Mouse (Mus musculus): Measurements from ENCODE around the gene Sod3.

The Sod3 gene

GRCm38 (mm10) chr5:52363468-52364150 lies at the start of gene Sod3:
Gene Sod3 (plus strand): TSS chr5:52363791.
- in situ Hi-C loops (cut with MboI; ENCODE audit: unreplicated experiment in 2 of 2) = no loop called here

- in situ Hi-C loops (cut with MboI; ENCODE audit: unreplicated experiment in 2 of 2) = no loop called here
These were observed 46.7 kb upstream of the Sod3 start for GRCm38 (mm10) chr5:52316926-52317325.

GRCm38 (mm10) chr5:52319499-52319898 lies 44.1 kb upstream of the Sod3 start:
- in situ Hi-C loops (cut with MboI; ENCODE audit: unreplicated experiment in 2 of 2) = no loop called here

GRCm38 (mm10) chr5:52332120-52332519 lies 31.5 kb upstream of the Sod3 start:
- in situ Hi-C loops (cut with MboI; ENCODE audit: unreplicated experiment in 2 of 2) = no loop called here

DNA sequence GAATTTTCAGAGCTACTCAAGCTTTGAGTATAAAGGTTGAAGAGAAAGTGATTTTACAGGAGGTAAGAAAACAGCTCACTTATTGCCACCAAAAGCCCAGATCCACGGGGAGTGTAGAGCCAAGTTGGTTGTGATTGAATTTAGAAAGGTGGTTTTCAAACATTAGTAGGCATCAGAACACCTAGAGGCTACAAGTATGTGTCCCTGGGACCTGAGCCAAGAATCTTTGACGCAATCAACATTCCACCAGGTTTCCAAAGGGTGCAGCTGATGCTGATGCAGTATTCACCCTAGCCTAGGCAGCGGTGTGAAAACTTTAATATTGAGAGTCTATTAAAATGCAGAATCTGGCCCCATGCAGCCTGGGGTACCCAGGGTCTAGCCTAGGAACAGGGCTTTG lies 28.0 kb upstream of the Sod3 start:
- in situ Hi-C loops (cut with MboI; ENCODE audit: unreplicated experiment in 2 of 2) = no loop called here

DNA sequence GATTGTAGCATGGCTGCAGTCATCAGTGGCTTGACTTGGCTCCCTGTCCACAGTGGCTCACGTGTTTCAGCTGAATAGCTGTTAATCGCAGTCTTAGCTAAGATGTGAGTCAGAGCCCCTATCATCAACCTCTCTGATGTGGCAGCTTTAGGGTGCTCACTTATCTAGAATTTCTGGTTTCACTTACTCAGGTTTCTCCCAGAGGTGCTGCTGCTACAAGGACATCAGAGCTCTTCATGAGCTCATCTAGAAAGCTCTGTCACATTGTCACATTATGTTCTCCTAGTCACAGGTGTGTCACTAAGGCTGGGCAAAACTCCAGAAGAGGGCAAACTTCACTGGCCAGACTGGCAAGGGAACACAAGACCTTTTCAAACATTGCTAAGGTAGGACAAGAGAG lies 24.5 kb upstream of the Sod3 start:
- in situ Hi-C loops (cut with MboI; ENCODE audit: unreplicated experiment in 2 of 2) = no loop called here

DNA sequence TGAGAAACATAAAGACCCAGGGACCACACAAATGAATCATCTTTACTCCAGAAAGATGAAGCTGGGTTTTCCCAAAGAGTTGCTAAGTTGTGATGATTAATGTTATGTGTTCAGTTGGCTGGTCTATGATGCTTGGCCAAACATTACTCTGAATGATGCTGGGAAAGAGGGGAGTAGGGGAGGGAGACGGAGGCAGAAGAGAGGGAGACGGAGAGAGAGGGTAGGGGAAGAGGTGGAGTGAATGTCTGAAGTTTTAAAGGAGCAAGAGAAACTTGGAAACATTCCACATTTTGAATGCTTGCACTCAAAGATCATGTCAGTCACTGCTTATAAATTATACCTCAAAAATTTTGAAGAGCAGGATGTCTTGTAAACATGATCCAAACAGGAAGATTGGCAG lies 16.7 kb upstream of the Sod3 start:
- in situ Hi-C loops (cut with MboI; ENCODE audit: unreplicated experiment in 2 of 2) = no loop called here

- in situ Hi-C loops (cut with MboI; ENCODE audit: unreplicated experiment in 2 of 2) = no loop called here
These were observed 13.1 kb upstream of the Sod3 start for GRCm38 (mm10) chr5:52350451-52350850.

DNA sequence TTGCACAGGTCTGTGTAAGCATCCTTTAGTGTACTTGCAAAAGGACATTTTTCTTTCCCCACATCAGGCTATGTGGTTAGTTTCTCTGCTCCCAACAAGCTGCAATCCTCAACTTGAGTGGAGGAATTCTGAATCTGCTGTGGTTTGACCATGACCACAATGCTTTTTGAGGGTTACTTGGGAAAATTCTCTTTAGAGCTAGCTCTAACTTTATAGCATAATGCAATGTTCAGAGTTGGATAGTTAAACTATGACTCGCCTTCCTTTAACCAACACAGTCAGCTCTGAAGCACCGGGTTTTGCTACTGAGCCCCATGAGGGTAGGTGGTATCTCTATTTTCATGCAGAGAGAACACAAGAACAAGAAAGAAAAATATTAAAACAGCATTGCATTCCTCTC lies 12.0 kb upstream of the Sod3 start:
- in situ Hi-C loops (cut with MboI; ENCODE audit: unreplicated experiment in 2 of 2) = no loop called here

DNA sequence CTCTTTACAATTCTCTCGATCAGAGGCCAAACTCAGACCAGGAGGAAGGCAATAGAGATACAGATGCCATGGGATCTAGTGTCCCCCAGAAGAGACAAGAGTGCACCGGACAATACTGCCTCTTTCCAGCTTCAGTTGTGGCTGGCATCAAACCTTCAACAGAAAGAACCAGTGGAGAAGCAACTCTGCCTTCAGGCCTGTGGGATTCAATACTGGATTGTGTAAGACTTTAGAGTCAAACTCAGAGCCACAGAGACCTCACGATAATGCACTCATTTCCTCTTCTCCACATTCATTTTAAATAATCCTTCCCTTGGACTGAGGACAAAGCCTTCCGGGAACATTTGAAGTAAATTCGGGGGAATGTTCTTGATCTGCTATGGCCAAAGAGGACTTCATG lies 10.9 kb upstream of the Sod3 start:
- in situ Hi-C loops (cut with MboI; ENCODE audit: unreplicated experiment in 2 of 2) = no loop called here

- in situ Hi-C loops (cut with MboI; ENCODE audit: unreplicated experiment in 2 of 2) = no loop called here
These were observed 9.2 kb upstream of the Sod3 start for GRCm38 (mm10) chr5:52354441-52354840.

DNA sequence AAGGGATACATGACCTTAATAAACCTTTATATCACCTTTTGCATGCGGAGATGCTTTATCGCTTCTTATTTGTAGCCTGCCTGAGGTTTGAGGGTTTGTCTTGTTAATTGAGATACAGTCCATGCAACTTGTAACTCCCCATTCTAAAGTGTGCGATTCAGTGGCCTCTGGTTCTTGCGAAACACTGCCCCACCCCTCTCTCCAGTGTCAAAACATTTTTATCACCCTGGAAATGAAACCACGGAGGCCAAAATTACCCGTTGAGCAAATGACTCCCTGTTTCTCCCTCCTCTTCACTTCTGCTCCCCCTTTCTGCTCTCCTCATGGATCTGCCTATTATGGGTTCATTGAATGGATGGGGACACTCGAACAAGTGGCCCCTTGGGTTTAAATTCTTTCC lies 8.0 kb upstream of the Sod3 start:
- in situ Hi-C loops (cut with MboI; ENCODE audit: unreplicated experiment in 2 of 2) = no loop called here

DNA sequence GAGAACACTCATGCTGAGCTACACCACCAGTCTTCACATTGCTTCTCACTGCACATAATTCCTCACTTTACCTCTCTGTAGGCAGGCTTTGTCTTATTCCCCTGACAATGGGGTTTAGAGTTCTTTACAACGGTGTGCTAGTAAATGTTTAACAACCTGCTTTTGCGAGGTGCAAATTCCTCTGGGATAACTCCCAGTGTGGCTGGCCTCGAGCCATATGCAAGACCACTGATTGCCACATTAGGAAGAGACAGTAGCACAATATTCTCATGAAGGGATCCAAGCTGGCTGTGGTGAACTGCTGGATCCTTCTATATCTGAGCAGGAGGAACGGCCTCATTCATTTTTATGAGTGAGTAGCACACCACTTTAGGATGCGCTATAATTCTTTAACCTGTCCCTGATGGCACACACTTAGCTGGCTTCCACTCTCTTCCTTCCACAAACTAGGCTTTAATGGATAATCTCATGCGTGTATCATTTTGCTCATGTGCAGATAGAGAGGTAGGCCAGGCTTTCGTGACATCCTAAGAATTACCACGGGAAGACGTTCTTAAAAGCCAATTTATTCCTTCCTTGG lies 6.3 kb upstream of the Sod3 start:
- in situ Hi-C loops (cut with MboI; ENCODE audit: unreplicated experiment in 2 of 2) = no loop called here

DNA sequence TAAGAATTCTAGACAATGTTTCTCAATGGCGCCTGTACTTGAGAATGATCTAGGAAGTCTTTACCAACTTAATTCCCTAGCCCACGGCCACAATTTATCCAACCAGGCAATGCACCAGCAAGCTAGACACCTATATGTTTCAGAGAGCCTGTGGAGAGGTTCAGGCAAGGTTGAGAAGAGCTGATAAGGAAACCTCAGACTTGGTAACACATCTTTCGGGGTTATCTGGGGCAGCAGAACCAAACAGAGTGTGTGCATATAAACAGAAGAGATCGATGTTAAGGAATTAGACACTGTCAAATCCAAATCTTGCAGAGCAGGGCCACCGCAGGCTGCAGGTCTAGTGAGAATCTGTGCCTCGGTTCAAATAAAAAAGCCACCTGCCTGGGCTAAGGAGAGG lies 5.5 kb upstream of the Sod3 start:
- in situ Hi-C loops (cut with MboI; ENCODE audit: unreplicated experiment in 2 of 2) = no loop called here

DNA sequence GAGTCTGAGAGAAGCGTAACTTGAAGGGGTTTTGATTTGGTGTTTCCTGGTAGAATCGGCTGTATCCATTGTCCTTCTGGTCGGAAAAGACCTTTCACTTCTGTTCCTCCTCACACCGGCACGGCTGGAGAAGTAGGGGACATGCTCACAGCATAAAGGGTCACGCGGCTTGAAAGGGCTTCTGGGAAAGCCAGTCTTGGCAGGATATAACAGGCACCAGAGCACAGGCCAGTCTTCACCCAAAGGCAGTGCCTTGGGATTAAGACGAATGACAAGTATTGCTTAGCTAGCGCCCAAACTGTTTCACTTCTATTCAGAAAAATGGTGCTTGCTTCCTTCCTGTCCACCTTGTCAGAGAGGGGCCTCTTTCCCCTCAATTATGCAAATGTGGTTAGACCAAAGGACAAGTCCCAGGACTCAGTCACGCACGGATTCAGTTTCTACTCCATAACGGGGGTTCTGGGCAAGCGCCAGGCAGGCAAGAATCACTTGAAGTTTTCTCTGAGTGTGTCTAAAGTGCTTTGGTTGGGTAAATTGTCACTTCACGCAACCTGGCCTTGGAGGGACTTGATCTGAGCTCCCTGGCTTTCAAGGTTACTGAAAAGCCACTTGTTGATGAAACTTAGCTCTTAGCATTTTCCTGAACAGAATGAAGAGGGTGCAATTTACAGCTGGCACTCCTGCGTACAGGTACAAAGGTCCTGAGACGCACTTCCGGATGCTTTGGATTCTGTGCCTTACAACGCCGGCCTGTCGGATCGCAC lies 3.1 kb upstream of the Sod3 start:
- in situ Hi-C loops (cut with MboI; ENCODE audit: unreplicated experiment in 2 of 2) = no loop called here

DNA sequence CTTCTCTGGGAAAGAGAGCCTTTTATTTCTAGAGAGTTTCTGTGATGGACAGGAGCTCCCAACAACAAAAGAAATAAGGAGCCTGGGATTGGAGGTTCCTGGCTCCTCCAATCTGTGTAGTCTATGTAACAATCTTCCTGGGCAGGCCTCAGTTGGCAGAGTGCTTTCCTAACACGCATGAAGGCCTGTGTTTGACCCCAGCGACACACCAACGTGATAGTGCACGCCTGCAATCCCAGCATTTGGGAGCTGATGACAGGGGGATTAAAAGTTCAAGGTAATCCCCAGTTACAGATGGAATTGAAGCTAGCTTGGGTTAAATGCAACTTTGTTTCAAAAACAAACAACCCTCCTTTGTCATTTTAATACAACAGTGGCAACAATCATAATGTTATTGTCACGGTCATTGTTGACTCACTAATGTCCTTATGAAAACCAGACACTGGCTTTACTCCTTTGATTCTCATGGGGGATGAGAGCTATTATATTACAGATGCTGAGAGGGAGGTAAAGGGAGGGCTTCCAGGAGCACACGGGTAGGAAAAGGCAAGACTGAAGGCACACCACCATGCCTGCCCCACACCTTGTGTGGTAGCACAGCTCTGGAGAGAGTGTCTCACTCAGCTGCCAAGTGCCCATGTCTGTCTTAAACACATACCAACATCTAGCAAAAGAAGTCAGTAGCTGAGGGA lies 669 bp upstream of the Sod3 start:
- in situ Hi-C loops (cut with MboI; ENCODE audit: unreplicated experiment in 2 of 2) = no loop called here

- in situ Hi-C loops (cut with MboI; ENCODE audit: unreplicated experiment in 2 of 2) = no loop called here
These were observed 930 bp downstream of the Sod3 start for GRCm38 (mm10) chr5:52364521-52364920.

DNA sequence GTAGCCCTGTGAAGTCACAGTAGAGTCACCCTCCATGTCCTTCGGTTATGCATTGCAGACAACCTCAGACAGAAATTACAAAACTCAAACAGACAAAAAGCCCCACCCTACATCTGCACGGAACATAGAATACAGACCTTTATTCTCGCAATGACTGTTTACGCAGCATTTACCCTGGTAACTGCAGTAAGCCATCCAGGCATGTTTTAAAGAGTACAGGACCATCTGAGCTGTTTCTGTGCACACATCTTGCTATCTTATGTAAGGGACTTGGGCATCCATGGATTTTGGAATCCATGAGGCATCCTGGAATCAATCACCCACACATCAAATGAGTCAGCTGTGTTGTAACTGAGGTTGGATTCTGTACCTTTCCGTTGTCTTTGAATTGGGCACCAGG lies 2.3 kb downstream of the Sod3 start:
- in situ Hi-C loops (cut with MboI; ENCODE audit: unreplicated experiment in 2 of 2) = no loop called here

DNA sequence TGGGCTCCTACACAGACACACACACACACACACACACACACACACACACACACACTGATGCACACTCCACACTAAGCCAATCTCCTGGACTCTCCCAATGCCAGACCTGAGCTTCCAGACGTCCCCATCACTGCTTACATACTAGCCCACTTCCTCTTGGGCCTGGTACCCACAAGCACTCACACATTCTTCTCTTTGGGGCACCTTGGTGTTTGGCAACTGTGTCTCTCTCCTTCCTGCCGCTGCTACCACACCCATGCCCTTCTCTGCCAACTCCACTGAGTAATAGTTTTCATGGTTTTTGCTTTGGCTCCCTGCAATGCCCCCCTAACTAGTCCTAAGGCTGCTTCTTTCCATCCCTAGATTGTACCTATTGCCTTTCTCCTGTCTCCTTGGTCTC lies 3.1 kb downstream of the Sod3 start:
- in situ Hi-C loops (cut with MboI; ENCODE audit: unreplicated experiment in 2 of 2) = no loop called here

DNA sequence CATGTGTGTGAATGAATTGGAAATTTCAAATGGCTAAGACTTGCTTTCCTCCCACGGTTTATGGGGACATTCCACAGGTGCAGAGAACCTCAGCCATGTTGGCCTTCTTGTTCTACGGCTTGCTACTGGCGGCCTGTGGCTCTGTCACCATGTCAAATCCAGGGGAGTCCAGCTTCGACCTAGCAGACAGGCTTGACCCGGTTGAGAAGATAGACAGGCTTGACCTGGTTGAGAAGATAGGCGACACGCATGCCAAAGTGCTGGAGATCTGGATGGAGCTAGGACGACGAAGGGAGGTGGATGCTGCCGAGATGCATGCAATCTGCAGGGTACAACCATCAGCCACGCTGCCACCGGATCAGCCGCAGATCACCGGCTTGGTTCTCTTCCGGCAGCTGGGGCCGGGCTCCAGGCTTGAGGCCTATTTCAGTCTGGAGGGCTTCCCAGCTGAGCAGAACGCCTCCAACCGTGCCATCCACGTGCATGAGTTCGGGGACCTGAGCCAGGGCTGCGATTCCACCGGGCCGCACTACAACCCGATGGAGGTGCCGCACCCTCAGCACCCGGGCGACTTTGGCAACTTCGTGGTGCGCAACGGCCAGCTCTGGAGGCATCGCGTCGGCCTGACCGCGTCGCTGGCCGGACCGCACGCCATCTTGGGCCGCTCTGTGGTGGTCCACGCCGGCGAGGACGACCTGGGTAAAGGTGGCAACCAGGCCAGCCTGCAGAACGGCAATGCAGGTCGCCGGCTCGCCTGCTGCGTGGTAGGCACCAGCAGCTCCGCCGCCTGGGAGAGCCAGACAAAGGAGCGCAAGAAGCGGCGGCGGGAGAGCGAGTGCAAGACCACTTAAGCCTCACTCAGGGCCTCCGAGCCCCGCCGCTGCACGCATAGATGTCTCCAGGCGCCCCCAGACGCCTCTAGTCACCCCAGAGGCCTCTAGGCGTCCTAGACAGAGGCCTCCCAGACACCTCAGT lies 4.6 kb downstream of the Sod3 start:
- in situ Hi-C loops (cut with MboI; ENCODE audit: unreplicated experiment in 2 of 2) = no loop called here
